Mouse (Mus musculus) CD4-positive helper T cell, adult 2 months (primary cell): Measurements from ENCODE around the gene Gpsm1.

Experiments
- DNase-seq: peaks from one replicate; pipeline ENCODE4 v3.0.0-alpha.2; 2012; ENCODE audit warnings: low read depth, missing footprints, low spot score

The Gpsm1 gene

DNA sequence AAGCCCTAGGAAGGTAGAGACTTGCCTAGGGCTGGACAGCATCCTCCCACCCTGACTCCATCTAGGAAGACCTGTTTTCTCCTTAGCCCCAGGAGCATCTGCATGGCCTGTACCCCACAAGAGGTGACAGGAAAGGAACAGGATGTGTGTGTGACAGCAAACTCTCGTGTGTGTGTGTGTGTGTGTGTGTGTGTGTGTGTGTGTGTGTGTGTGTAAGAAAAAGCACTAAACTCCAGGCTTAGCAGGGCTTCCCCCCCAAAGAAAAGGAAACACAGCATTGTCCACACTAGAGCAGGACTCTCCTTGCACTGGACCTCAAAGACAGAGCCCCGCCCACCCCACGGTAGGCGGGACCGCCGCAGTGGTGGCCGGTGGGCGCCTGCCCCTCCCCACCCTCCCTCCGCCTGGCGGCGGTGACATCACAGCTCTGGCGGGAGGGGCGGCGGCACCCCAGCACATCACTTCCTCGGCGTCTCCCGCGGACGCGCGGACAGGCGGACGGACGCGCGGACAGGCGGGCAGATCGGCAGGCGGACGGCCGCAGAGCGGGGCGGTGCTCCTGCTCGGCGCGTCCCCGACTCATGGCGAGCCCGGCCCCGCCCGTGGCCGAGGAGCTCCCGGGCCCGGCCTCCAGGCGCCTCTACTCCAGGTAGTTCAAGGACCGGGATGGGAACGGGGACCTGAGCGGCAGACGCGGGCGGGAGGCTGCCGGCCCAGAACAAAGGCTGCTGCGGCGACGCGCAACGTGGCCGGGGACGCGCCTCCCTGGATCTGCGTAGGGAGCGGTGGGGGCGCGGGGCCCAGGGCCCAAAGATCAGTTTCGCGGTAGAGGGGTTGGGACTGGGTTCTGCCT lies at the start of gene Gpsm1:
TSS of gene Gpsm1 (plus strand) at position 444 of the 853 bp plus-strand sequence.
- DNase-seq: peak; percentile 81

DNA sequence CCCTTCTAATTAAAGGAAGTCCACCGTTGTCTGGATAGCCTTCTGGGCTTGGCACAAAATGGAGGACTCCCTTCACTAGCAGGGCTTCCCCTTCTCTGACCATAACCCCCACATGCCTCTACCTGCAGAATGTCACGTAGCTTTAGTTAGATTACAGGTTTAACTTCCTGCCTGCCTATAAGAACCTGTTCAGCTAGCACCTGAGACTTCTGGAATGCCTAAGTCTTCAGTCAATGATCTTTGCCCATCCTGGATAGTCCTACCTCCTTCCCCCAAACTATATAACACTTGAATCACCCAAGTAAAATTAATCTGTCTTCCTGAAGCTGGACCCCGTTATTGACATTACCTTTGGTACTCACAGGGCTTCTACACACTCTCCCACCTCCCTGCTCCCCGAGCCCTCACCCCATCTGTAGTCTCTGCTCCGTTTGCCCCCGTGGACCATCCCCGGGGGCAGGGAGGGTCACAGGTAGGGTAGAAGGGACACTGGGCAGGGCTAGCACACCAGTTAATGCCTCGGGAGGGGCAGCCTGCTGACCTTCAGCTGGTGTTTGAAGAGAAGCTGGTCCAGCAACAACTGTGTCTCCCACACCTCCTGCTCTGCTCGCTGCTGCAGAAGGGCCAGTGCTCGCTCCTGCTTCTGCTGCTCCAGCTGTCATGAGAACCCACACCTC lies 49.1 kb upstream of the Gpsm1 start:
- no peak for DNase-seq

DNA sequence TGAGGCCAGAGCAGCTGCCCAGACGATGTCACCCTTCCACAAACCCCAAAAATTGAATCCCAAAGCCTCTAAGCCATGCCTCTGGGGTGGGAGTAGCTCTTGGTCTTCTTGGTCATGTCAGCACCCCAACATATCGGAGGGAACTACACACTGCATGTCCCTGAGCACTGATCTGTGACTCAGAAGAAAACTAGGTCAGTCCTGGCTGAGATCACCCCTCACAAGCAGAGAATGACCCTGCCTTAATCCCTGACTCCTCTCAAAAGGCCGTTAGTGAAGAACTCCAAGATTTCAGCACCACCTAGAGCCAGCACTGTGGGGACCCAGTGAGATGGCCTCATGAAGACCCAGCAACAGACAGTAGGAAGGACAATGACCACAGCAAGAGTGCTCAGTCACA lies 47.1 kb upstream of the Gpsm1 start:
- DNase-seq: no peak

DNA sequence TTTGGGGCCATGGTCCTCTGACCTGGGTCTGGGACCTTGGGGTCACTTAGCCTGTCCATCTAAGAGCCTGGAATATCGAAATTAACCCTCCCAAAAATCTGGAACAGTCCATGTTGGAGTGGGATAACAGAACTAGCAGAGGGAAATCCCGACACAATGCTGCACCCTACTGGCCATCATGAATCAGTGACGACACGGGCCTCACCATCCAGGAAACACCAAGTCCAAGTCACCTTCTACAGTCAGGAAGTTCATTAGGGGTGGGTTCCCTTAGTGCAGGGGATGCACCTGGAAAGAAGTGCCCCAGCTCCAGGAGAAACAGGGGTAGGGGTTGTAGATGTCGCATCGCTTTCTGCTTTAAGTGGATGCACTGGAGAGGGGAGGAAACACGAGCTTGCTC lies 41.7 kb upstream of the Gpsm1 start:
- DNase-seq: no peak

DNA sequence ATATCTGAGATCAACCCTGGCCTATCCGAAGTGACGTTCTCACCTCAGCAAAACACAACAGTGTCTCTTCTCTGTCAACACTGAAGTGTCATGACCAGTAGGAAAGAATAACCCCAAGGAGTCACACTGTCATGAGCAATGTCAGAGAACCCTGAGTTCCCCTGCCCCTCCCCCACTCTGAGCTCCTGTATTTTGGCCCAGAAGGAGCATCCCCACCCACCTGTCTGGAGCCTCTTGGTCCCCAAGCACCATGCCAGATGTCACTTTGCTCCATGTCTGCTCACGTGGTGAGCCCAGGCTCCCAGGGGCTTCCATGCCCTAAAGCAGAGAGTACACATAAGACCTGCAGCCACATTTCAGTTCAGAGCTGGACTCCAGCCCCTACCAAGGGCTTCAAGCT lies 35.6 kb upstream of the Gpsm1 start:
- DNase-seq: no peak

DNA sequence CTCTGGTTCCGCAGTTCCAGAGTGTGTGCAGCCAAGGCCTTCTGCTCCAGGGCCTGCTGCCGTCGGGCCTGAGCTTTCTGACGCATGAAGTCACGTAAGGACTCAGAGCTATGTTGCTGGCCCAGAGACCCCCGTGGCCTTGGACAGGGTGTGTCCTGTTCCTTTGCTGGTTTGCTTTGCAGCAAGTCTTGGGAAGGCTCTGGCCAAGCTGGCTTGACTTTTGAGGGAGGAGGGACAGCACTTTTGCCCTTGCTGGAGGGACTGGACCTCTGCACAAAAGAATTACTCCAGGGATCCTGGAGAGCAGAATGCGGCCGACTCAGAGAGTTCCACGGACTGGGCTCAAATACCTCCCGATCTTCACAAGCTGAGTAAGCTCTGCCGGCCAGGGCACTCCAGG lies 34.7 kb upstream of the Gpsm1 start:
- no peak for DNase-seq

DNA sequence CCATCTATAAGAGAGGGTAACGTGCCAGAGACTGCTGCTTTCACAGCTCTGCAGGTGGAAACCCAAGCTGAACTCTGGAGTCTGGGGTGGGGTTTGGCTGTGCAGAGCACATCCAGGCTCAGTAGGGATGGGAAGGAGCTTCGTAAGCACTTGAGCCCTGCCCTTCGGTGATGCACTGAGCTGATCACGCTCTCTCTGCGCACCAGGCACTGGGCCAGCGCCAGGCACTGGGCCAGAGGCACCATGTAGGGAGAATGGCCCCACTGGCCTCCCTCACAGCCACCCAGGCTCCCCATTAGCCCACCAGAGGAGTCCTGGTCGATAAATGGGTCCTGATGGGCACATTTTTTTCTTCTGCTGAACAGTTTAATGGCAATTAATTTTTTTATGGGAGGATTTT lies 29.5 kb upstream of the Gpsm1 start:
- DNase-seq: no peak

DNA sequence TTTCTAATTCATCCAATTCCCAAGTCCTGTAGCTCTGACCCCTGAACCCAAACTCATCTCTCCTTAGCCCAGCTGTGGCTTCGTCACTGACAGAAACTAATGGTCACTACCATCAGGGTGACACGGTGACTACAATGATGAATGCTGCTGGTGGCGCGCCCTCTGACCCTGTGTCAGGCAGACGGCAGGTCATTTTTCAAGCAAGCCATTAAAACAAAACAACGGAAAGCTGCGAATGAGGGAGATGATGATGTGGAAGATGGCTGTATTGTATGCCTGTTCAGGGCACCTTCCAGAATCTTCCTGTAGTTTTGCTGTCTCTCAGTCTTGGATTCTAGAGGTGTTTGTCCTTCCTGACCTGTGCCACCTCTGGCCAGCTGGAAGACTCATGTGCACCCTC lies 28.9 kb upstream of the Gpsm1 start:
- DNase-seq: no peak

DNA sequence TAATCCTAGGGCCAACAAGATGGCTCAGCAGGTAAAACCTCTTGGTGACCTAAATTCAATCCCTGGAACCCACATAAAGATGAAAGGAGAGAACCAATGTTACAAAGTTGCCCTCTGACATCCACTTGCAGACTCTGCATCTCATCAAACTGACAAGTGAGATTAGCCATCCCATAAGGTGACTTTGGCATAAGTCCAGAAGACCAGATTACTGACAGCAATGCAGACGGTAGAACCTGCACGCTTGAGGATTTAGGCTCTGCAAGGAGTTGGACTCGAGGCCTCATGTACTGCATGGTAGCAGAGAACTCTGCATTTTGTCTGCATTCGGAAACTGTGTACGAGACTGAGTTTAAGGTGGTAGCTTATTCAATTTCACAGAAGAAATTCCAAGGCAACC lies 25.2 kb upstream of the Gpsm1 start:
- no peak for DNase-seq

DNA sequence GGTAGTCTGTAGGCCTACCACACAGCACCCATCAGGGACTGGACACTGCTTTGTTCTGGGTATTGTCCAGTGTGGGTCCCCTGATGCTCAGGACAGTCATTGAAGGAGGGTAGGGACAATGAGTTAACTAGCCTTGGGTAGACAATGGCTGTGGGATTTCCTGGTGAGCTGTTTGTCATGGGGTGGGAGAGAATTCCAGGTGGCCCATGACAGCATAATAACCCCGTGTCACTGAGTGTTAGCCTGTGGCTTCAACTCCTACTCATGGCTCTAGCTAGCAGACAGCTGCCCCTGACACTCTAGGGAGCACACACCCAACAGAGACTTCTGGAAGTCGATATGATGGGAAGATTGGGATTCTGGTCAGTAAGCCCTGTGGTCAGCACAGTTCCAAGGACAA lies 20.9 kb upstream of the Gpsm1 start, which contains the start of gene Ccdc187:
TSS of gene Ccdc187 (minus strand) at position 101 of the 400 bp plus-strand sequence.
- no peak for DNase-seq

DNA sequence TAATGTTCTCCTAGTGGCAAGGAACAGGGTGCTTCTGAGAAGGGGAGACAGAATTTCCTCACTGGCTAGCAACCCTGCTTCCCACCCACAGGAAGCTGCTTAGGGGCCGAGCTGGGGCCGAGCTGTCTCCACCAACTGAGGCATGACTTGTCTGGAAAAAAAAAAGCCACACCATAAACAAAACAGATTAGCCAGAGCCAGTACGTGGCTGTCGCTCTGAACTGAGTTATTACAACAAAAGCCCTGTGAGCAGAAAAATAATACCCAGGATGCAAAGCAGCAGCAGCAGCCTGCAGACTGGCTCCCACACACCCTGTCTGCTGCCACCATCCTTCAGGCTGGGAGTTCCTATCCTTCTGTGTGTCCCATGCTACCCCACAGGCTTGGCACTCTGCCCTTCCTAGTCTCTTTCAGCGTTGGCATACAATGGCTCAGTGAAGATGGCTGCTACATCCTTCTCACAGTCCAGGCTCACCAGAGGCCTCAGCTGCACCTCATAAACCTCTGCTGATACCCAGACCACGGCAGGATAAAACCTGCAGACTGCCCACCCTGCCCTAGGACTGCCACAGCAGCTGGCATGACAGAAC lies 18.6 kb upstream of the Gpsm1 start:
- no peak for DNase-seq

DNA sequence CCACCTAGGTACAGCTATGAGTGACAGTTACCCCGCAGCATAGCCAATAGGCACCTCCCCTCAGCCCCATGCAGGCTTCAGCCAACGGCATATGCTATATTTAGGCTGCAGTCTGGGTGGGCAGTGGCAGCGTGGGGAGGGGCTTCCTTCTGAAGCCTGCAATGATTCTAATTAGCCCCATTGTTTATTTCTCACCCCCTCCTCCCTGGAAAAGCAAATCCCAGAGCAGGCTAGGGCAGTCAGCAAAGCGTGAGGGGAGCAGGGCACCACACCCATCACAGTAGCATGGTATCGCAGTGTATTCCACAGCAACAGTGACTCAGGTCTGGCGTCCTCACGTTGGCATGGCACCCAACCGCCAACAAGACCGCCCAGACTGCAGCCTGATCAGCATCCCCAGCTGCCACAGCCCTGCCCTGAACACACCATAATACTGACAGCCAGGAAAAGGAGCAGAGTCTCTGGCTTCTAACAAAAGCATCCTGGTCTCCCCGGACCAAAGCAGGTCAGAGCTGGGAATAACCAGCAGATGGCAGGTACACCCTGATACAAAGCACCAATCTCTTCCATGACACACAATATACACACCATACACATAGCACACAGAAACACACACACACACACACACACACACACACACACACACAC lies 17.0 kb upstream of the Gpsm1 start:
- no peak for DNase-seq

DNA sequence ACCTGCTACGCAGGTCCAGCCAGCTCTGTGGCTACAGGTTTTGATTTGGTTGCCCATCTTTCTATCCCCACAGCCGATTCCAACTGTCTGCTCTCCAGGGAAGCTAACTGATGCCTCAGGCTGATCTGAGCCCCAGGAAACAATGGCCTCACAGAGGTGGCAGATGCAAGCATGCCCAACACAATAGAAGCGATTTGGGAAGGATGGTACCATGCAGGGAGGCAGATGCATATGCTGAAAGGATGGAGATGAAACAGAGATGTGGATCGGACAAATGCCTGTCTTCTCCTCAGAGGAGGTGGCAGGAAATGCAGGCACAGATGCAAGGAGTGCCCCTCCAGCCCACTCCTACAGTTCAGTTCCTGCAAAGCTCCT lies 16.5 kb upstream of the Gpsm1 start:
- no peak for DNase-seq

DNA sequence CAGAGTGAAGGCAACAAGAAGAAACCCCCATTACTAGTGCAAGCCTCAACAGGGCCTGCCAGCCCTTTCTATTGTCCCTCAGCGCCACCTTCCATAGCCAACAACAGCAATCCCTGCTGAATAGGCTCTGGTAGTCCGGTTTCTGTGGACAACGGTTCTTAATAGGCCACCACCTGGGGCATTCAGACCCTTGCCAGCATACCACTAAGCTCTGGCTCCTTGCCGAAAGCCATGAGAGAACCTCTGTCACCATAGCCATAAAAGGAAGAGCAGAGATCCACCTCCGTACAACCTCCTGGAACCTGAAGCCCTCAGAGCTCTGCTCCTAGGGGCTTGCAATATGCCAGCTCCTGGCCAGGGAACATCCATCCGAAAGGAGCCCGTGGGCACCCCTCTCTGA lies 16.0 kb upstream of the Gpsm1 start:
- DNase-seq: no peak

DNA sequence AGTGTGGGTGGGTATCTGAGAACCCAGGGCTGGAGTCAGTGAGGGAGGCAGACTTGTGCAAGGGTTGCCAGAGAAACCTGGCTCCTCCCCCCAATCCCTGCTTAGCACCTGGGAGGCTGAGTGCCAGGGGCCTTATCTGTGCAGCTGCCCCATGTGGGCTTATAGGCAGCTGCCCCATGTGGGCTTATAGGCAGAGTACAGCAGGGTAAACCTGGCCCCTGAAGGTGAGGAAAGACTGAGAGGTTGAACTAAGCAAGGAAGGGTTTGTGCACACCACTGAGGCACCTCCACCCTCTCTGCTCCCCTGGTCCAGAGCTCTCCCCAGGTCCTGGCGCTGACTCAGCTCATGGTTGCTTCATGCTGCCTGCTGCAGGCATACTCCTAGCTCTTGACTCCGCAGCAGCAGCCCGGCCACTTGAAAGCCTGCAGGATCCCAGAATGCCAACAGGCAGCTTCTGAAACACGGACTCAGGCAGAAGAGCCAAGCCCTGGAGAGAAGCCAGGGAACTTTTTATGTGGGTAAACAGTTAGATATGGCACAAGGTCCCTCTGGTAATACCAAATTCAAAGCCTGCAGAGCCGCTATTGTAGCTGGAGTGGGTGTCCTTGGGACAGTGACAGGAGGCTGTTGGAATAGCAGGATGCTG lies 15.0 kb upstream of the Gpsm1 start:
- no peak for DNase-seq

DNA sequence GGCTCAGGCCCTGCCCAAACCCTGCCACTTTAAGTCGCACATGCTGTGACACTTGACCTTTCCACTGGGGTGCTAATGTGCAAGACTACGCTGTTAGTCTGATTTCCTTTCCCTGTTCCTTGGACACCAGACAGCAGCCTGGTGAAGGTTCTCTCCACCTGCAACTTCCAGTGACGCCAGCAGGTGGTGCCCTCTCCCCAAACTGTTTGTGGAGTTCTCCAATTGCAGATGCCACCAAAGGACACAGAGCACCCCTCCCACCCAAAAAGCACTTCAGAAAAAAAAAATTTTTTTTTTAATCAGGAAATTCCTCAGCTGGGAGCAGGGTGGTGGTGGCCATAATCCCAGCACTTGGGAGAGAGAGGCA lies 14.5 kb upstream of the Gpsm1 start:
- DNase-seq: peak; percentile 70

DNA sequence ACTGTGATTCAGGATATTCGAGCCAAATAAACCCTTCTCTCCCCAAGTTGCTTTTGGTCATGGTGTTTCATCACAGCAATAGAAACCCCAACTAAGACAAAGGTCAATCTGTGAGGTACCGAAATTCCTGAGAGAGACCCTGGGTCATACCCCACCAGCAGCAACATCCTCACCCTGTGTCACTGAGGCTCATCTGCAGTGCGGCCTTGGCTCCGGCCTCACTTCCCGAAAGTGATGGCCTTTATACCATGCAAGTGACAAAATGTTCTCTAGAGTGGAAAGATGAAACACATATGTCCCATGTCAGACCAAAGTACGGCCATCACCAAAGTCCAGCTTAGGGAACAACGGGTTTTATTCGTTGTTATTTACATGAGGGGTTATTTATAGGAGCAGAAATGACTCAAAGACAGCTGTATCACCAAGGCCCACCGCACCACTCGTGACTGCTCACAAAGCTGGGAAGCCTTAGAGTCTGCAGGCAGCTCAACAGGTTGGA lies 13.3 kb upstream of the Gpsm1 start:
- no peak for DNase-seq

DNA sequence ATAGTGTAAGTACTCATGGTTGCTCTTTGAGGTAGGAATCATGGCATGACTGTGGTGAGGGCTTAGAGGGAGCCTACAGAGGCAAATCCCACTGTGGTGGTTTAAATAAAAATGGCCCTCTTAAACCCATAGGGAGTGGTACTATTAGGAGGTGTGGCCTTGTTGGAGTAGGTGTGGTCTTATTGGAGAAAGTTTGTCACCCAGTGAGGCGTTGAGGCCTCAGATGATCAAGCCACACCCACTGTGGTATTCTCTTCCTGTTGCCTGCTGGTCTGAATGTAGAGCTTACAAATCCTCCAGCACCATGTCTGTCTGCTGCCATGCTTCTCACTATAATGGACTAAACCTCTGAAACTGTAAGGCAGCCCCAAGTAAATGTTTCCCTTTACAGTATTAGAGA lies 10.6 kb upstream of the Gpsm1 start:
- no peak for DNase-seq

DNA sequence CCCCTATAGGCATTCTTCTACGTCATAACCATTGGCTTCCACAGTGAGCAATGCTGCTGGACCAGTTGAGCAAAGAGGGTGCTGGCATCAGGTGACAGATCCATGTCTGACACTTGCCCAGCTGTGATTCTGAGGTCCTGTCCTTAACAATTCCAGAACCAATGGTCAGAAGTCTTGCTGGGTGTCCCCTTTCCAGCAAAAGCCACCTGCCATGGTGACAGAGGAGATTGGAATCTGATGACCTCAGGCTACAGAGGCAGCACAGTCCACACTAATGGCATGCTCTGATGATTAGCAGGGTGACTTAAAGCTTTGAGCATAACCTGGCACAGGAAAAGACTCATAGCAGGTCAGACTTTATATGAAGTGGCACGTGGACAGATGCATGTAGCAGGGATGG lies 9.8 kb upstream of the Gpsm1 start:
- DNase-seq: no peak

DNA sequence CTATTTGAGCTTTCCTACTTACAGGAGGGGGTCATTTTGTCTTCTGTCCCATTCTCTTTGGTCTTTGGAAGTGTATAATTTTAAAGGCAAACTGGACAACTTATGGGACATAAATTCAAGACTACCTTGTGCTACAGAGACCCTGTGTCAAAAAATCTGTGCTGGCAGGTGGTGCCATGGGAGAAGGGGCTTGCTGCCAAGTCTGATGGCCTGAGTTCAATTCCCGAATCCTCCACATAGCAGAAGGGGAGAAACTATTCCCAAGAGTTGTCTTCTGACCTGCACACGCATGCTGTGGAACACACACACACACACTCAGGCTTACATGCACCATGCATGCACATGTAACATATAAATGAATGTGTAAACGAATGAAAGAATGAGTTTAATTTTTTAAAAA lies 8.6 kb upstream of the Gpsm1 start:
- DNase-seq: no peak

DNA sequence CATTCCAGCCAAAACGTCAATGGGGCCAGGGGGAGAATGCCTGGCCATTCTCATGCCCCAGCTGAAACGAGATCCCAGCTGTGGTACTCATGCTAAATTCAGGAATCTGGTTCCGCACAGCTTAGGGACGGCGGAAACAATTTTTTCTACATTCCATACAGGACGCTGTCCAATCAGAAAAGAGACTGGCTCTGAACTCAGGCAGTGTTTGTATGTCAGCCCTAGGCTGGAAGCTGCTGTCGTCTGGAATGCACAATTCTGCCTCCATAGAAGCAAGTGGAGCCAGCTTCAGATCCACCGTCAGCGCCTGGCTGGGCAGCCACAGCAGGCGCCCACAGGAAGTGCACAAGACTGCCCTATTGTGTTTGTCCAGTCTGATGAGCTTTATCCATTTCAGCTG lies 5.6 kb upstream of the Gpsm1 start:
- DNase-seq: no peak

DNA sequence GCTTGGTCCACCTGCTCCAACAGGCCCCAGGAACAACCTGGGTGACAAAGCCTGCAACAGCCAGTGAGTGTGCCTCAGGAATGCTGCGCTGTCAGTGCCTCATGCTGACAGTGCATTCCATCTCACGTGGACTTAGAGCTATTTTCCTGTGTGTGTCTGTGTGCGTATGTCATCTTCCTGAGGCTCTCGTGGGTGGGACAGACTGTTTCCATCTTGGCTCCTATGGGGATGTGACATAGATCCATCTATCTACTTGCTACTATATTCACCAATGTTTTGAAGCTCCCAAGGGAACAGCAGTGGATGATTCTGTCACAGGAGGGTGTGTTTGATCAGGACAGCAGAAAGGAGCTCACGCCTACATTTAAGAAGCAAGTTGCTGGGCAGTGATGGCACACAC lies 3.4 kb upstream of the Gpsm1 start:
- no peak for DNase-seq
